Mouse (Mus musculus) lung, postnatal 0 days (tissue): ENCODE data around the gene Zfp965.
"Not testable (repeated sequence)": the region's sequence is repeated elsewhere in the genome, so short reads cannot be mapped to it uniquely, and the experiment has no call there.

Experiments used
- CTCF ChIP-seq: IDR thresholded peaks from 2 replicates; pipeline ENCODE4 v1.5.1; 2016; ENCODE audit warnings: antibody characterized with exemption, mild to moderate bottlenecking
- EP300 ChIP-seq: IDR thresholded peaks from 2 replicates; pipeline ENCODE4 v1.6.1; 2016; ENCODE audit warnings: antibody characterized with exemption, mild to moderate bottlenecking, control low read depth

- not testable (repeated sequence) for TF ChIP-seq CTCF, EP300
Measured at GRCm38 (mm10) chr2:175469685-175470084, at the start of gene Zfp965.
